Mouse (Mus musculus) thymus, adult 2 months (tissue): ENCODE results near the gene Hps1.

ENCODE experiments used
- CTCF ChIP-seq: fragments of 200-500 bp; IDR thresholded peaks from 2 replicates; pipeline ENCODE4 v1.5.1; 2012; ENCODE audit warnings: mild to moderate bottlenecking, control low read depth, low read length, moderate library complexity, borderline replicate concordance; ENCODE audit not compliant: control insufficient read depth, poor library complexity, insufficient read depth; ENCODE audit errors: extremely low read depth
- POLR2A ChIP-seq: fragments of 200-500 bp; IDR thresholded peaks from 2 replicates; pipeline ENCODE4 v1.6.1; 2012; ENCODE audit warnings: mild to moderate bottlenecking, low read length, control low read depth, moderate library complexity; ENCODE audit not compliant: control insufficient read depth, poor library complexity, insufficient read depth; ENCODE audit errors: extremely low read depth

GRCm38 (mm10) chr19:42785562-42786220 is 5.9 kb upstream of the Hps1 start:
- TF ChIP-seq CTCF (no peak), POLR2A (no peak)
